Mouse (Mus musculus): ENCODE data around the gene Yif1b. TPM values are rescaled to one million over a fixed set of nuclear protein-coding genes. Genes with fewer than 3 reads are reported as not detected.
"Not testable (repeated sequence)": the region's sequence is repeated elsewhere in the genome, so short reads cannot be mapped to it uniquely, and the experiment has no call there.

Yif1b gene
- total RNA-seq, 2 experiments from 2014 or later: 5.6 to 8.0 TPM

DNA sequence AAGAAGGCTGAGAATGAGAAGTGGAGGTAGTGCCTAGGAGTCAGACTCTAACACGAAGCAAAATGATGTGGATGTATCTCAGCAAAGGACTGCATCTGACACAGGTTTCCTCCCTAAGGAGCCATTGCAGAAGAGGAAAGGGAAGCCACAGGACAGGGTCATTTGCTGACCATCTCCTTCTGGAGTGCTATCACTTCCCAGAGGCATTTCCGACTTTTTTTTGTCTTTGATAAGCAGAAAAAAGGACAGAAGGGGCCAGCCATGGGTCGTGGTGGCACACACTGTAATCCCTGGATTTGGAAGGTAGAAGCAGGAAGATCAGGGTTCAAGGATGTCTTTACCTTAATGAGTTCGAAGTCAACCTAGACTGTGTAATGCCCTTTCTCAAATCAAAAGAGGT lies 1.5 kb upstream of the Yif1b start:
- ATAC-seq (replicated peaks; ENCODE audit: low FRiP score, poor library complexity, severe bottlenecking): no peak

- not testable (repeated sequence) for ATAC-seq (replicated peaks; ENCODE audit: low FRiP score, poor library complexity, severe bottlenecking)
Measured at GRCm38 (mm10) chr7:29237596-29237995, 533 bp upstream of the Yif1b start.

GRCm38 (mm10) chr7:29244732-29245416 lies 6.7 kb downstream of the Yif1b start:
- no peak for ATAC-seq (replicated peaks; ENCODE audit: low FRiP score, poor library complexity, severe bottlenecking)

GRCm38 (mm10) chr7:29246015-29246414 lies 7.9 kb downstream of the Yif1b start:
- ATAC-seq (replicated peaks; ENCODE audit: low FRiP score, poor library complexity, severe bottlenecking): no peak

DNA sequence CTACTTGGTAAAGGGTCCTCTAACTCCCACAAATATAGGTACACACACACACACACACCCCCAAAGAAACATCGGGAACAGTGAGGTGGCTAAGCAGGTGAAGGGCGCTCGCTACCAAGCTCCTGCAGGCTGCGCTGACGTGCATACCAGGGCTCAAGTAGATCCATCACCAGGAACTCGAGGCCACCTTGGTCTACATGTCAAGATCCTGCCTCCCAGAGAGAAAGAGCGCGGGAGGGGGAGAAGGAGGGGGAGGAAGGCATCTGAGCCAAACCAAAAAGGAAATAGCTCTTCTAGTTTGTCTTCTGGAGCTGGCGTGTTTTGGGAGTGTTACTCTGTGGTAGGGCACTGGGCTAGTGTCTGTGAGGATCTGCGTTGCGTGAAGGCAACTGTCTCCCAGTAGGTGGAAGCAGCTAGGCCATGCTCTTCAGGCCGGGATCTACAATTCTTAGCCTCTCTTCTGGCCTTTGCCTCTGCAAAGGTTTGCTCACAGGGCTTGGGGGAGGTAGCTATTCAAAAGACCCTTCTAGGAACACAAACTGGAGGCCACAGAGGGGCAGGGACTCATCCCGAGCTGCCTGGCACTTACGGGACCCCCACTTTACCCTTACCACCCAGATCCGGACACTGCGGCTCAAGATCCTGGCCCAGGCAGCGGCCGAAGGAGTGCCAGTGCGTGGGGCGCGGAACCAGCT lies 8.6 kb downstream of the Yif1b start:
- ATAC-seq (replicated peaks; ENCODE audit: low FRiP score, poor library complexity, severe bottlenecking): no peak; the same call in 1 of the 2 replicates

- ATAC-seq (replicated peaks; ENCODE audit: low FRiP score, poor library complexity, severe bottlenecking): peak; percentile 53
Measured at GRCm38 (mm10) chr7:29247314-29247700, 9.2 kb downstream of the Yif1b start.

DNA sequence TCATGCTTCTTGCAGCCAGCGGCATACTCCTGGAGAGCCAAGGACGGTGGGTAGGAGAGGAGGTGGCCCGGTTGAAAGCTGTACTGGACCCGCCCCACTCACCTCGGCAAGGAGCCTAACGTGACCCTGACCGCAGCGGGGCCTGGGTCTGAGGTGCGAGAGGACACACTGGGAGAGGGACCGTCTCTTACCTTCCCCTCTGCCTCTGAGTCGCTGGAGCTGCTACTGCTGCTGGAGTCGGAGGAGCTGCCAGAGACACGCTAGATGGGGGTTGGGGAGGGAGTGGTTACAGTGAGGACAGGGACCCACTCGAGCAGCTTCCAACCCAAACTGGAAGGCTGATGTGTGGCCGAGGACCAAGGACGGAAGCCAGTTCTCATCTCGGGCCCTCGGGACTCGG lies 9.6 kb downstream of the Yif1b start:
- no peak for ATAC-seq (replicated peaks; ENCODE audit: low FRiP score, poor library complexity, severe bottlenecking)

DNA sequence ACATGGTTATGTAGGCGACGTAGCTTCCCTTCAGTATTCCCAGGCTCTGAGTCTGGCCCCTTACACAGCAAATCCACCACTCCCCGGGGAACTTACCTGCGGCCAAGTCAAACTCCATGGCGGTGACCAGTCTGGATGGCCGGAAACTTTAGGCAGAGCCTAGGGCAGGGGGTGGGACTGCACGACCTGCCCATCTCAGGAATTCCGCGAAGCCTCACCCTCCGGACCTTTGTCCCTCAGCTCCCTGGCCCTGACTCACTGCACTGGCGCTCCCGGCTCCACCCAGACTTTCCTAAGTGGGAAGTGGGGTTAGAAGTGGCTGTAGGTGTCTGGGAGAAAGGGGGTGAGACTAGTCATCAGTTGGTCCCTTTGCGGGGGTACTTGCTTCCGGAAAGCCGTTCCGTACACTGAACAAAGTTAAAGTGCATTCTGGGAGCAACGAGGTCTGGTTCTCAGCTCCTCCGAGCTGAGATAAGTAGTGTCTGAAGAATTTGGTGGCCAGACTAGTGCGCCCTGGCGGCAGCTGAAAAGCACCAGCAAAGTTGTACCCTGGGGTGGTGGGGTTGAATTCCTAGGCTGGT lies 10.2 kb downstream of the Yif1b start, which contains the start of gene 2200002D01Rik:
TSS of gene 2200002D01Rik (minus strand) at position 206 of the 581 bp plus-strand sequence.
- no peak for ATAC-seq (replicated peaks; ENCODE audit: low FRiP score, poor library complexity, severe bottlenecking)

- ATAC-seq (replicated peaks; ENCODE audit: low FRiP score, poor library complexity, severe bottlenecking): no peak
Measured at GRCm38 (mm10) chr7:29251166-29251565, 13.0 kb downstream of the Yif1b start.

- ATAC-seq (replicated peaks; ENCODE audit: low FRiP score, poor library complexity, severe bottlenecking): no peak
Measured at GRCm38 (mm10) chr7:29253842-29254241, 15.7 kb downstream of the Yif1b start.

DNA sequence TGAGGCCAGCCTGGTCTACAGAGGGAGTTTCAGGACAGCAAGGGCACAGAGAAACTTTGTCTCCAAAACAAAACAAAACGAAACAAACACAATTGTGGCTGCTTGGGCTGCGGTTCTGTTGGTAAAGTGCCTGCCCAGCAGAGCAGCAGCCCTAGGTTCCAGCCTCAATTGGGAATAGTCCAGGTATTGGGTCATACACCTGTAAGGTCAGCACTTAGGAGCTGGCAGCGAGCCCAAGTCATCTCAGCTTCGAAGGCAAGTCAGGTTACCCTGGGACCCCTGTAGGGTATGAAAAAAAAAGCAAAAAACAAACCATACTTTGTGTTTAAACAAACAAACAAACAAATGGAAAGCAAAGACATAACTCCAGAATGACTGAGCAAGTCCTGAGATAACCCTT lies 17.7 kb downstream of the Yif1b start:
- no peak for ATAC-seq (replicated peaks; ENCODE audit: low FRiP score, poor library complexity, severe bottlenecking)

DNA sequence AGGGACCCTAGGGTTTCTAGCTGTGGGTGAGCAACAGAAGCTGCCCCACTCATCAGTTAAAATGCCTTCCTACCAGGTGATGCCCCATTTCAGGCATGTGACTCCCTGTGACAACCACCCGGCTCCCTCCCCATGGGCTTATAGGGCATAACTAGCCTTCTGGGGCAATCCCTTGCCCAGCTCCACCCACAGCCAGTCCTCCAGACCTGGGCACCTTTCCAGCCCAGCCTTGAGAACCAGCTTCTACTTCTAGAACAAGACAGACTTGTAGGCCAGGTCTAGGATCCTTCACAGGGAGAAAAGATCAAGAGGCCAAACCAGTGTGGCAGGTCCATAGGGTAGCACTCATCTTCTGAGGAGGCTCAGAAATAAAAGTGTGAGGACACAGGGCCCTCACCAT lies 19.2 kb downstream of the Yif1b start:
- no peak for ATAC-seq (replicated peaks; ENCODE audit: low FRiP score, poor library complexity, severe bottlenecking)

DNA sequence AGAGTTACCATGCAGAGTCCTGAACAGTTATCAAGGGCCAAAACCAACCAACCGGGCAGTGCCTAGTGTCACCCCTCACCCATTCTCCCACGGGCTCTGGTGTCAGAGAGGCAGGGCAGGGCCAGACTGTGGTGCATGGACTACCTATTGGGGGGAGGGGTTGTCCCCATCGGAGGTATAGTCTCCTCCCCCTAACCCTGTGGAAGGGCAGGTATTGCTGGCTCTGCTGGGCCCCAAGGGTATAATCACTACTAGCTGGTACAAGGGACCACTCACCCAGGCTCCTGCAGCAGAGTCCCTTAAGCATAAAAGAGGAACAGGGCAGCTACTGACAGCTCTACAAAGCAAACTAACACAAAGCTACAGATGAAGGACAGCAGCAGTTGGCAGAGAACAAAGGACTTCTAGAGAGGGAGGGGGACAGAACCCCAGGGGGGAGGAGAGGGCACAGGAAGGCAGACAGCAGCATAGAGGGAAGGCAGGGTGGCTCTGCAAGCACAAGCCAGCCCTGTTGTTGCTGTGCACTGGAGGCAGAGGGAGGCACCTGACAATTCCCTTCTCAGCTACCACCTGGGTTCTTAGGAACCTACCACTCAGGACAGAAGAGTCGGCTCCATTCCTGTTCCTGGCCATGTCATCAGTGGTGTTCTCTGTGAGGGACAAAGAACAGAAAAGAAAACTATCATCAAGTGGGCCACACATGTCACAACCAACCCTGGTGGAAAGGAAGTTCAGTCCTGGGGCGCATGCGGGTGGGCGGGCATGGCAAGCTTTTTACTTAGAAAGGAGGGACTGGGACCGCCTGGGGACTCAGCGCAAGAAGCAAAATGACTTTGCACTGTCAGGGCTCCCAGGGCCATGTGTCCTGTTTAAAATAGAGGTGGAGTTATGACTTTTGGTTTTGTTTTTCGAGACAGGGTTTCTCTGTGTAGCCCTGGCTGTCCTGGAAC lies 21.9 kb downstream of the Yif1b start:
- ATAC-seq (replicated peaks; ENCODE audit: low FRiP score, poor library complexity, severe bottlenecking): no peak

DNA sequence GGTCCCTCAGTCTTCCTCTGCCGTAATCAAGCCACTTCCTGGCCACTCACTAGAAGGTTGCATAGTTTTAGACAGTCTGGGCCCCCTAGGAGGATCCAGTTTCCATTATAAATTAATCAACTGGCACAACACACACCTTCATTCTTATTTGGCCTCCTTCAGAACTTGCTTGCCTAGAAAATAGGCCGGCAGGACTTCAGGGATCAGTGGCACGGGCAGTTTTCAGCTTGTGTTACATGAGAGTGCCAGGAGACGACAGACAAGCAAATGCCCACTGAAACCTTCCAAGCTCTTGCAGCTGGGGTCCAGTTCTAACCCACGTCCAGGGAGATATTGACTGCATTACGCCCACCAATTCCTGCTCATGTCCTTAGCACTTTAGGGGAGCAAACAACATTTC lies 24.0 kb downstream of the Yif1b start:
- ATAC-seq (replicated peaks; ENCODE audit: low FRiP score, poor library complexity, severe bottlenecking): no peak

GRCm38 (mm10) chr7:29263831-29264230 lies 25.7 kb downstream of the Yif1b start:
- ATAC-seq (replicated peaks; ENCODE audit: low FRiP score, poor library complexity, severe bottlenecking): no peak

DNA sequence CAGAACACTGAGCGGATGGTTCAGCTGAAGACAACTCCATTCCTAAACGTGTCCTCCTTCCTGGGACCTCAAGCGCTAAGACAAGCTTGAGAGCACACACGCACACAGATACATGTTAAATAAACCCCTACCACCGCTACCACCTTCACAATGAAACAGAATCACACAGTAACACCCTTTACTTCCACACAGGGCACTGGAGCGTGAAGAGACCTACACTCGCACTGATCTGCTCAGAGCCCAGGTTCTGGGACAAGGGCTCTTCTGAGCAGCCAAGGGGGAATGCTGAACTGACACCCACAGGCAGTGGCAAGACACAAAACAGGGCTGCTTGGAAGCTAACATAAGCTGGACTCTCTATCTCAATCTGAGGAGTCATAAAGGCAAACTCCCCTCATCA lies 27.5 kb downstream of the Yif1b start:
- ATAC-seq (replicated peaks; ENCODE audit: low FRiP score, poor library complexity, severe bottlenecking): no peak

DNA sequence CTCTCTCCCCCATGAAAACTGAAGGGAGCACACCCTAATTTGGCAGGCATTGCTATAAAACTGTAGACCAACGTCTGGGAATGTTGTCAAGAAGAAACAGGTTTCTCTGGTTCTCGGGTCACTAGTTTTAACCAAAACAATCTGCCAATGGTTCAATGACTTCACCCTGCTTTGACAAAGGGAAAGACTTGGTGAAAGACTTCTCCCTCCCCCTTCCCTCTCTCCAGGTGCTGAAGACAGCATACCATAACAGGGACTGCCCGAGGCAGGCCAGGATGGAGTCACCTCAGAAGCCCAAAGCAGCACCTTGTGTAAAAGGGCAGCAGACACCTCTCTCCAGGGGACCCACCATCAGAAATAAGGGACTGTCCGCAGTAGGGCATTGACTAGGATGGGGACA lies 28.8 kb downstream of the Yif1b start:
- ATAC-seq (replicated peaks; ENCODE audit: low FRiP score, poor library complexity, severe bottlenecking): no peak

DNA sequence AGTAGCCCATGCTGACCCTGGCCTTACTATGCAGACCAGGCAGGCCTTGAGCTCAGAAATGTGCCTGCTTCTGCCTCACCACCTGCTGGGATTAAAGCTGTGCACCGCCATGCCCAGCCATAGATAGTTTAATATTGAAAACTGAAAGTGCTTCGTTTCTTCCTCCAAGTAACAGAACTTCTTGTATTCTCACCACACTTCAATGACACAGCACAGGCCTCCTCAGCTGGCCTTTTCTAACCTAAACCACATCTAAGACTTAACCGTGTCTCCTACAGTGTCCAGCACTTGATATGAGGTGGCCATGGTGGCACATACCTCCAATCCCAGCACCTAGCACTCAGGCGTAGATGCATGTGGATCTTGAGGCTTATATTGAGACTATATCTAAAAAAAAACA lies 32.3 kb downstream of the Yif1b start:
- no peak for ATAC-seq (replicated peaks; ENCODE audit: low FRiP score, poor library complexity, severe bottlenecking)

GRCm38 (mm10) chr7:29271687-29272465 lies 33.7 kb downstream of the Yif1b start:
- ATAC-seq (replicated peaks; ENCODE audit: low FRiP score, poor library complexity, severe bottlenecking): no peak

All from erythroid progenitor cell, adult 5-6 weeks (primary cell).